Mouse (Mus musculus) small intestine, adult 2 months (tissue): ENCODE measurements around the gene Neurl2. TPM values are rescaled to one million over a fixed set of nuclear protein-coding genes. Genes with fewer than 3 reads are reported as not detected.
A peak's percentile ranks its signal among the peaks of the same experiment; 100 is the strongest.
"Not testable (repeated sequence)": the region's sequence is repeated elsewhere in the genome, so short reads cannot be mapped to it uniquely, and the experiment has no call there.

Experiments
- H3K27ac ChIP-seq: fragments of 200-500 bp; 2 replicates; pipeline ENCODE4 v1.5.1; 2012; ENCODE audit warnings: low read depth, low read length, control low read depth, inconsistent platforms; ENCODE audit not compliant: insufficient read depth
- H3K27me3 ChIP-seq: fragments of 200-500 bp; 2 replicates; pipeline ENCODE4 v1.6.1; 2012; ENCODE audit warnings: mild to moderate bottlenecking, moderate library complexity, low read length, inconsistent platforms; ENCODE audit not compliant: control insufficient read depth, insufficient read depth
- H3K36me3 ChIP-seq: fragments of 200-500 bp; 2 replicates; pipeline ENCODE4 v1.6.1; 2012; ENCODE audit warnings: mild to moderate bottlenecking, low read length, control low read depth, inconsistent platforms; ENCODE audit not compliant: control insufficient read depth, insufficient read depth
- H3K4me1 ChIP-seq: fragments of 200-500 bp; 2 replicates; pipeline ENCODE4 v1.6.1; 2012; ENCODE audit warnings: low read length, inconsistent platforms, mixed read lengths; ENCODE audit not compliant: control insufficient read depth, insufficient read depth, insufficient read length
- H3K4me3 ChIP-seq: fragments of 200-500 bp; 2 replicates; pipeline ENCODE4 v1.5.1; 2012; ENCODE audit warnings: low read depth, mild to moderate bottlenecking, control low read depth, inconsistent platforms, low read length, moderate library complexity
- CTCF ChIP-seq: fragments of 200-500 bp; IDR thresholded peaks from 2 replicates; pipeline ENCODE4 v1.5.1; 2012; ENCODE audit warnings: low read depth, mild to moderate bottlenecking, control low read depth, inconsistent platforms, low read length, moderate library complexity, mixed read lengths; ENCODE audit not compliant: insufficient replicate concordance, insufficient read length; ENCODE audit errors: extremely low read depth
- POLR2A ChIP-seq: fragments of 200-500 bp; IDR thresholded peaks from 2 replicates; pipeline ENCODE4 v1.6.1; 2012; ENCODE audit warnings: low read depth, mild to moderate bottlenecking, control low read depth, inconsistent platforms, low read length, moderate library complexity
- WGBS: fragments of 180-500 bp; shearing (Covaris S2); methylation state at CpG from one replicate; pipeline ENCODE4 v1.1.7; 2018; 5-methylcytosine and 5-hydroxymethylcytosine counted together
- polyA plus RNA-seq: library from polyadenylated mRNA; depleted of rRNA; stranded (reverse); fragments of >200 nt; gene quantifications from 2 replicates; pipeline ENCODE4 v1.2.3, GENCODE M21; 2012

The Neurl2 gene
- polyA plus RNA-seq, 1 experiment, result 3.1 TPM

GRCm38 (mm10) chr2:164857101-164857821 lies 24.0 kb upstream of the Neurl2 start, which contains the start of gene Pltp:
TSS of gene Pltp (minus strand) at chr2:164857711.
- H3K27me3 ChIP-seq, result peaks cover 18% of the 10 kb centered on the region
- TF ChIP-seq CTCF (no peak), POLR2A (0 out of 2 replicates have a peak, but pooled peaks have one; percentile 7)
- H3K36me3 ChIP-seq, result no peaks in the 10 kb centered on the region
- peaks cover 11% of the 10 kb centered on the region for H3K4me1 ChIP-seq
- H3K27ac ChIP-seq, result peak within 1 kb of the TSS; percentile 17
- H3K4me3 ChIP-seq, result peak within 1 kb of the TSS; percentile 59
- 2% methylated on average over 47 of the region's 47 CpGs for WGBS

GRCm38 (mm10) chr2:164856309-164857100 lies 23.2 kb upstream of the Neurl2 start:
- Histone ChIP-seq H3K27me3 (peaks cover 18% of the 10 kb centered on the region), H3K4me3 (peak overlapping the region; percentile 59), H3K36me3 (no peaks in the 10 kb centered on the region), H3K4me1 (peaks cover 11% of the 10 kb centered on the region; the same call in 1 of the 2 replicates), H3K27ac (peak overlapping the region; percentile 17)
- TF ChIP-seq POLR2A (no peak), CTCF (no peak)
- 2% methylated on average over 42 of the region's 42 CpGs for WGBS

- WGBS, result 78% methylated on average over 5 of the region's 5 CpGs
Measured at GRCm38 (mm10) chr2:164855572-164855971, 22.3 kb upstream of the Neurl2 start.

GRCm38 (mm10) chr2:164850061-164850460 lies 16.8 kb upstream of the Neurl2 start:
- H3K4me3 ChIP-seq, result no peak overlapping the region
- H3K27ac ChIP-seq, result no peak overlapping the region
- TF ChIP-seq POLR2A, result no peak
- TF ChIP-seq CTCF, result no peak
- H3K4me1 ChIP-seq, result no peaks in the 10 kb centered on the region
- no peaks in the 10 kb centered on the region; the same call in 1 of the 2 replicates for H3K36me3 ChIP-seq
- H3K27me3 ChIP-seq, result no peaks in the 10 kb centered on the region
- WGBS, result 81% methylated on average over 8 of the region's 8 CpGs

More at GRCm38 (mm10) chr2:164855572-164855971, 22.3 kb upstream of the Neurl2 start:
- not testable (repeated sequence) for H3K36me3 ChIP-seq, H3K4me3 ChIP-seq, H3K27ac ChIP-seq
- Histone ChIP-seq H3K27me3 (peaks cover 18% of the 10 kb centered on the region), H3K4me1 (peaks cover 11% of the 10 kb centered on the region; the same call in 1 of the 2 replicates)

- Histone ChIP-seq H3K27me3 (no peaks in the 10 kb centered on the region), H3K36me3 (no peaks in the 10 kb centered on the region), H3K4me1 (no peaks in the 10 kb centered on the region), H3K4me3 (no peak overlapping the region), H3K27ac (no peak overlapping the region)
- TF ChIP-seq POLR2A, result no peak
- peak; percentile 28; the same call in 1 of the 2 replicates for TF ChIP-seq CTCF
- 53% methylated on average over 3 of the region's 3 CpGs for WGBS
Measured at GRCm38 (mm10) chr2:164845782-164846181, 12.5 kb upstream of the Neurl2 start.

- Histone ChIP-seq H3K36me3 (peaks cover 36% of the 10 kb centered on the region), H3K27me3 (no peaks in the 10 kb centered on the region), H3K4me3 (no peak overlapping the region), H3K27ac (no peak overlapping the region), H3K4me1 (peaks cover 9% of the 10 kb centered on the region)
- no peak for TF ChIP-seq POLR2A
- WGBS, result 96% methylated on average over 4 of the region's 4 CpGs
Measured at GRCm38 (mm10) chr2:164835164-164835563, 1.9 kb upstream of the Neurl2 start.

- Histone ChIP-seq H3K27ac (peak overlapping the region; percentile 67; the same call in 1 of the 2 replicates), H3K27me3 (no peaks in the 10 kb centered on the region), H3K4me1 (peaks cover 9% of the 10 kb centered on the region), H3K4me3 (peak overlapping the region; percentile 85), H3K36me3 (peaks cover 30% of the 10 kb centered on the region)
- TF ChIP-seq POLR2A (no peak), CTCF (peak; percentile 18; the same call in 1 of the 2 replicates)
- WGBS, result 37% methylated on average over 8 of the region's 8 CpGs
Measured at GRCm38 (mm10) chr2:164834531-164834930, 1.3 kb upstream of the Neurl2 start.
